Mouse (Mus musculus) embryonic facial prominence, embryonic 13.5 days (tissue): ENCODE data around the gene Mcu. TPM values are rescaled to one million over a fixed set of nuclear protein-coding genes. Genes with fewer than 3 reads are reported as not detected.

ENCODE experiments used
- ATAC-seq: fragments of 200-750 bp; cut with Nextera tagmentation; 2 replicates; pipeline ENCODE4 v1.8.0; 2017; ENCODE audit warnings: low read depth; ENCODE audit not compliant: insufficient number of reproducible peaks, insufficient read depth, low FRiP score, low TSS enrichment
- H3K27ac ChIP-seq: fragments of 300-500 bp; sonication (generic); 2 replicates; pipeline ENCODE4 v1.5.1; 2015; ENCODE audit warnings: moderate library complexity, mild to moderate bottlenecking, inconsistent platforms
- H3K27me3 ChIP-seq: fragments of 300-500 bp; sonication (generic); 2 replicates; pipeline ENCODE4 v1.6.1; 2015; ENCODE audit warnings: mild to moderate bottlenecking, inconsistent platforms
- H3K36me3 ChIP-seq: fragments of 300-500 bp; sonication (generic); 2 replicates; pipeline ENCODE4 v1.6.1; 2015; ENCODE audit warnings: mild to moderate bottlenecking, inconsistent platforms
- H3K4me1 ChIP-seq: fragments of 300-500 bp; sonication (generic); 2 replicates; pipeline ENCODE4 v1.6.1; 2015; ENCODE audit warnings: inconsistent platforms
- H3K4me2 ChIP-seq: fragments of 300-500 bp; sonication (generic); 2 replicates; pipeline ENCODE4 v1.6.1; 2015; ENCODE audit warnings: moderate library complexity, mild to moderate bottlenecking, inconsistent platforms
- H3K4me3 ChIP-seq: fragments of 300-500 bp; sonication (generic); 2 replicates; pipeline ENCODE4 v1.5.1; 2015; ENCODE audit warnings: mild to moderate bottlenecking, inconsistent platforms
- H3K9ac ChIP-seq: fragments of 300-500 bp; sonication (generic); 2 replicates; pipeline ENCODE4 v1.6.1; 2015; ENCODE audit warnings: mild to moderate bottlenecking, inconsistent platforms
- H3K9me3 ChIP-seq: fragments of 300-500 bp; sonication (generic); 2 replicates; pipeline ENCODE4 v1.6.1; 2016; ENCODE audit warnings: inconsistent platforms
- WGBS: fragments of 180-500 bp; shearing (Covaris S2); methylation state at CpG from one replicate; pipeline ENCODE4 v1.1.7; 2015; ENCODE audit warnings: mixed read lengths; 5-methylcytosine and 5-hydroxymethylcytosine counted together
- polyA plus RNA-seq: library from polyadenylated mRNA; unstranded; fragments of >200 nt; fragmentation: Nextera tagmentation; extraction: Ambion mirVana; gene quantifications from 2 replicates; pipeline ENCODE4 v1.2.1, GENCODE M21; 2015

Mcu gene
- polyA plus RNA-seq, 1 experiment from 2014 or later = 30.1 TPM

GRCm38 (mm10) chr10:59636751-59637533, 20.4 kb upstream of the Mcu start:
- no peaks in the 10 kb centered on the region for H3K9me3 ChIP-seq
- 51% methylated on average over 16 of the region's 16 CpGs for WGBS
- H3K4me2 ChIP-seq = peak overlapping the region; percentile 46
- peaks cover 20% of the 10 kb centered on the region for H3K4me1 ChIP-seq
- peak overlapping the region; percentile 16 for H3K4me3 ChIP-seq
- no peaks in the 10 kb centered on the region for H3K36me3 ChIP-seq
- H3K27me3 ChIP-seq = no peaks in the 10 kb centered on the region
- peak overlapping the region; percentile 41; the same call in 1 of the 2 replicates for H3K9ac ChIP-seq
- no peak for ATAC-seq
- peak overlapping the region; percentile 77 for H3K27ac ChIP-seq

- WGBS = 73% methylated on average over 2 of the region's 2 CpGs
- H3K27me3 ChIP-seq = no peaks in the 10 kb centered on the region
- H3K36me3 ChIP-seq = no peaks in the 10 kb centered on the region
- no peak for ATAC-seq
- no peaks in the 10 kb centered on the region for H3K9me3 ChIP-seq
- no peak overlapping the region for H3K4me2 ChIP-seq
- no peak overlapping the region for H3K4me3 ChIP-seq
- H3K9ac ChIP-seq = no peak overlapping the region
- H3K27ac ChIP-seq = no peak overlapping the region
- peaks cover 20% of the 10 kb centered on the region for H3K4me1 ChIP-seq
These were observed 19.6 kb upstream of the Mcu start for GRCm38 (mm10) chr10:59636048-59636447.

- ATAC-seq = no peak
- Histone ChIP-seq H3K4me3 (no peak overlapping the region), H3K36me3 (no peaks in the 10 kb centered on the region), H3K4me2 (no peak overlapping the region), H3K9ac (no peak overlapping the region), H3K9me3 (no peaks in the 10 kb centered on the region), H3K27me3 (no peaks in the 10 kb centered on the region), H3K27ac (no peak overlapping the region), H3K4me1 (no peaks in the 10 kb centered on the region)
- 84% methylated on average over 4 of the region's 4 CpGs for WGBS
These were observed 13.0 kb upstream of the Mcu start for GRCm38 (mm10) chr10:59629506-59629782.

GRCm38 (mm10) chr10:59628641-59629505, 12.4 kb upstream of the Mcu start:
- Histone ChIP-seq H3K27me3 (no peaks in the 10 kb centered on the region), H3K4me3 (no peak overlapping the region), H3K4me1 (no peaks in the 10 kb centered on the region), H3K4me2 (no peak overlapping the region), H3K27ac (no peak overlapping the region), H3K9me3 (no peaks in the 10 kb centered on the region), H3K9ac (no peak overlapping the region), H3K36me3 (no peaks in the 10 kb centered on the region)
- WGBS = 61% methylated on average over 17 of the region's 17 CpGs
- ATAC-seq = no peak

GRCm38 (mm10) chr10:59623496-59623895, 7.0 kb upstream of the Mcu start:
- no peaks in the 10 kb centered on the region for H3K4me1 ChIP-seq
- 57% methylated on average over 5 of the region's 5 CpGs for WGBS
- H3K36me3 ChIP-seq = no peaks in the 10 kb centered on the region
- H3K4me2 ChIP-seq = no peak overlapping the region
- no peak overlapping the region for H3K9ac ChIP-seq
- H3K27me3 ChIP-seq = no peaks in the 10 kb centered on the region
- no peaks in the 10 kb centered on the region for H3K9me3 ChIP-seq
- H3K27ac ChIP-seq = no peak overlapping the region
- H3K4me3 ChIP-seq = no peak overlapping the region
- no peak for ATAC-seq

GRCm38 (mm10) chr10:59621355-59621754, 4.9 kb upstream of the Mcu start:
- H3K9ac ChIP-seq = no peak overlapping the region
- no peak overlapping the region for H3K27ac ChIP-seq
- H3K4me3 ChIP-seq = no peak overlapping the region
- WGBS = 69% methylated on average over 10 of the region's 10 CpGs
- no peak for ATAC-seq
- no peaks in the 10 kb centered on the region for H3K9me3 ChIP-seq
- H3K4me1 ChIP-seq = peaks cover 5% of the 10 kb centered on the region; the same call in 1 of the 2 replicates
- no peaks in the 10 kb centered on the region for H3K36me3 ChIP-seq
- H3K4me2 ChIP-seq = no peak overlapping the region
- no peaks in the 10 kb centered on the region for H3K27me3 ChIP-seq

GRCm38 (mm10) chr10:59617776-59618175, 1.3 kb upstream of the Mcu start:
- WGBS = 85% methylated on average over 7 of the region's 7 CpGs
- ATAC-seq = no peak
- Histone ChIP-seq H3K4me3 (no peak overlapping the region), H3K4me1 (peaks cover 23% of the 10 kb centered on the region), H3K9me3 (no peaks in the 10 kb centered on the region), H3K36me3 (no peaks in the 10 kb centered on the region), H3K27ac (no peak overlapping the region), H3K27me3 (no peaks in the 10 kb centered on the region), H3K9ac (no peak overlapping the region), H3K4me2 (no peak overlapping the region)

GRCm38 (mm10) chr10:59615981-59616520, 441 bp downstream of the Mcu start, which contains the start of gene Gm10322:
Gm10322 (plus strand) TSS chr10:59616063.
- peak within 1 kb of the TSS; percentile 87 for H3K27ac ChIP-seq
- no peaks in the 10 kb centered on the region for H3K9me3 ChIP-seq
- peak within 1 kb of the TSS; percentile 85 for H3K4me2 ChIP-seq
- H3K36me3 ChIP-seq = no peaks in the 10 kb centered on the region
- ATAC-seq = peak; percentile 65
- H3K27me3 ChIP-seq = no peaks in the 10 kb centered on the region
- peak within 1 kb of the TSS; percentile 92 for H3K9ac ChIP-seq
- peaks cover 23% of the 10 kb centered on the region for H3K4me1 ChIP-seq
- under 1% methylated on average over 48 of the region's 51 CpGs for WGBS
- H3K4me3 ChIP-seq = peak within 1 kb of the TSS; percentile 89

GRCm38 (mm10) chr10:59615411-59615810, 1.1 kb downstream of the Mcu start:
- H3K4me1 ChIP-seq = peaks cover 23% of the 10 kb centered on the region
- no peak overlapping the region for H3K27ac ChIP-seq
- peak overlapping the region; percentile 85 for H3K4me2 ChIP-seq
- peak overlapping the region; percentile 89 for H3K4me3 ChIP-seq
- H3K9ac ChIP-seq = peak overlapping the region; percentile 92
- ATAC-seq = no peak
- H3K27me3 ChIP-seq = no peaks in the 10 kb centered on the region
- WGBS = 33% methylated on average over 5 of the region's 5 CpGs
- no peaks in the 10 kb centered on the region for H3K36me3 ChIP-seq
- no peaks in the 10 kb centered on the region for H3K9me3 ChIP-seq

GRCm38 (mm10) chr10:59614141-59614540, 2.4 kb downstream of the Mcu start:
- ATAC-seq = no peak
- no peaks in the 10 kb centered on the region for H3K36me3 ChIP-seq
- peaks cover 23% of the 10 kb centered on the region for H3K4me1 ChIP-seq
- no peaks in the 10 kb centered on the region for H3K27me3 ChIP-seq
- no peak overlapping the region for H3K27ac ChIP-seq
- H3K4me2 ChIP-seq = 0 out of 2 replicates have a peak overlapping the region, but pooled peaks have one; percentile 85
- 74% methylated on average over 5 of the region's 5 CpGs for WGBS
- no peak overlapping the region for H3K4me3 ChIP-seq
- H3K9me3 ChIP-seq = no peaks in the 10 kb centered on the region
- no peak overlapping the region for H3K9ac ChIP-seq

- Histone ChIP-seq H3K4me2 (no peak overlapping the region), H3K9ac (no peak overlapping the region), H3K27me3 (no peaks in the 10 kb centered on the region), H3K9me3 (no peaks in the 10 kb centered on the region), H3K4me1 (peaks cover 23% of the 10 kb centered on the region), H3K4me3 (no peak overlapping the region), H3K27ac (no peak overlapping the region), H3K36me3 (no peaks in the 10 kb centered on the region)
- no peak for ATAC-seq
- 68% methylated on average over 5 of the region's 5 CpGs for WGBS
These were observed 3.2 kb downstream of the Mcu start for GRCm38 (mm10) chr10:59613276-59613675.
